Mouse (Mus musculus) liver, embryonic 13.5 days (tissue): Measurements from ENCODE around the gene Ang5. TPM values are rescaled to one million over a fixed set of nuclear protein-coding genes. Genes with fewer than 3 reads are reported as not detected.
A peak's percentile ranks its signal among the peaks of the same experiment; 100 is the strongest.
"Not testable (repeated sequence)": the region's sequence is repeated elsewhere in the genome, so short reads cannot be mapped to it uniquely, and the experiment has no call there.

Source experiments
- ATAC-seq: fragments of 200-750 bp; cut with Nextera tagmentation; 2 replicates; pipeline ENCODE4 v1.8.0; 2017; ENCODE audit warnings: low read depth, mild to moderate bottlenecking, moderate number of reproducible peaks, moderate library complexity
- DNase-seq: peaks from one replicate; pipeline ENCODE4 v3.0.0; 2022
- H3K27ac ChIP-seq: fragments of 300-500 bp; sonication (generic); 2 replicates; pipeline ENCODE4 v1.5.1; 2015; ENCODE audit warnings: moderate library complexity, mild to moderate bottlenecking, inconsistent platforms
- H3K27me3 ChIP-seq: fragments of 300-500 bp; sonication (generic); 2 replicates; pipeline ENCODE4 v1.6.1; 2015; ENCODE audit warnings: mild to moderate bottlenecking, inconsistent platforms
- H3K36me3 ChIP-seq: fragments of 300-500 bp; sonication (generic); 2 replicates; pipeline ENCODE4 v1.6.1; 2015; ENCODE audit warnings: mild to moderate bottlenecking, inconsistent platforms
- H3K4me1 ChIP-seq: fragments of 300-500 bp; sonication (generic); replicated peaks from 2 replicates; pipeline ENCODE4 v1.6.1; 2015; ENCODE audit warnings: inconsistent platforms
- H3K4me2 ChIP-seq: fragments of 300-500 bp; sonication (generic); 2 replicates; pipeline ENCODE4 v1.6.1; 2015; ENCODE audit warnings: inconsistent platforms, mild to moderate bottlenecking, moderate library complexity
- H3K4me3 ChIP-seq: fragments of 300-500 bp; sonication (generic); replicated peaks from 2 replicates; pipeline ENCODE4 v1.5.1; 2015; ENCODE audit warnings: mild to moderate bottlenecking, inconsistent platforms
- H3K9ac ChIP-seq: fragments of 300-500 bp; sonication (generic); 2 replicates; pipeline ENCODE4 v1.6.1; 2015; ENCODE audit warnings: mild to moderate bottlenecking, inconsistent platforms
- H3K9me3 ChIP-seq: fragments of 300-500 bp; sonication (generic); replicated peaks from 2 replicates; pipeline ENCODE4 v1.6.1; 2016; ENCODE audit warnings: inconsistent platforms
- WGBS: fragments of 180-500 bp; shearing (Covaris S2); methylation state at CpG from one replicate; pipeline ENCODE4 v1.1.7; 2015; ENCODE audit not compliant: insufficient replicate concordance; 5-methylcytosine and 5-hydroxymethylcytosine counted together
- polyA plus RNA-seq: library from polyadenylated mRNA; unstranded; fragments of >200 nt; fragmentation: Nextera tagmentation; extraction: Ambion mirVana; gene quantifications from 2 replicates; pipeline ENCODE4 v1.2.1, GENCODE M21; 2015

The Ang5 gene
- polyA plus RNA-seq, 1 experiment from 2014 or later: not detected

DNA sequence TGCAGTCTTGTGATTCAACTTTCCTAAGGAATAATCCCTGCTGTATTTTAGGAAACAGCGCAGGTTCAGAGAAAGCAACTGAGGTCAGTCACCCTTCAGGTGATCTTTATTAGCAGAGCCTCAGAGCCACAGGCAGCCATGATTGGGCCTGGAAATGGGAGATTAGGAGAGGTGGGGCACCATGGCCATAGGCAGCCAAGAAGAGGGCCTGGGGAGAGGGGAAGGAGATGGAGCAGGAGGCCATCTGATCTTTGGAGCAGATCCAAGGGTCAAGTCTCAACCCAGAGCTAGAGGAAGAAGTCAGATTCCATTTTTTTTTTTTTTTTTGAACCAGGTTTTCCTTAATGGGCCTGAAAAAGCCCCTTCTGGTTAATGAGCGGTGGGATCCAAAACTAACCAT lies 29.3 kb downstream of the Ang5 start:
- Histone ChIP-seq H3K27me3 (peaks cover 3% of the 10 kb centered on the region; the same call in 1 of the 2 replicates), H3K4me3 (no peak overlapping the region), H3K36me3 (no peaks in the 10 kb centered on the region), H3K9me3 (no peaks in the 10 kb centered on the region), H3K4me2 (no peak overlapping the region), H3K27ac (no peak overlapping the region), H3K9ac (0 out of 2 replicates have a peak overlapping the region, but pooled peaks have one; percentile 4), H3K4me1 (peaks cover 10% of the 10 kb centered on the region)
- 79% methylated on average over 2 of the region's 2 CpGs for WGBS
- peak; percentile 69 for ATAC-seq
- DNase-seq: no peak

DNA sequence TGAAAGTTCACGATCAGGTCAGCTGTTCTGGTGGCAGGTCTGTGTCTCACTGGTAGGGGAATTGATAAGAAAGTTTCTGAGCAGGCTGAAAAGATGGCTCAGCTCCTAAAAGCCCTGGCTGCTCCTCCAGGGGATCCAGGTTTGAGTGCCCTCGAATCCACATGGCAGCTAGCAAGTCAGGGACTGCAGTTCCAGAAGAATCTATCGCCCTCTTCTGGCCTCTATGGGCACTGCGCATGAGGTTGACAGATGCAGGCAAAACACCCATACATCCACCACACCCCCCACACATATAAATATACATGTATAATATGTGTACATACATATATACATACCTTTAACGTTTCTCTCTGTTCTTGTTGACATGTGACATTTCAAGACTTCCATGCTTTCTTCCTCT lies 30.5 kb downstream of the Ang5 start:
- ATAC-seq (peak; percentile 33), DNase-seq (peak; percentile 55)
- peaks cover 10% of the 10 kb centered on the region for H3K4me1 ChIP-seq
- H3K27me3 ChIP-seq, H3K9me3 ChIP-seq, H3K4me2 ChIP-seq, H3K9ac ChIP-seq, H3K4me3 ChIP-seq, H3K27ac ChIP-seq, H3K36me3 ChIP-seq: not testable (repeated sequence)
- WGBS: 8% methylated on average over 5 of the region's 5 CpGs

DNA sequence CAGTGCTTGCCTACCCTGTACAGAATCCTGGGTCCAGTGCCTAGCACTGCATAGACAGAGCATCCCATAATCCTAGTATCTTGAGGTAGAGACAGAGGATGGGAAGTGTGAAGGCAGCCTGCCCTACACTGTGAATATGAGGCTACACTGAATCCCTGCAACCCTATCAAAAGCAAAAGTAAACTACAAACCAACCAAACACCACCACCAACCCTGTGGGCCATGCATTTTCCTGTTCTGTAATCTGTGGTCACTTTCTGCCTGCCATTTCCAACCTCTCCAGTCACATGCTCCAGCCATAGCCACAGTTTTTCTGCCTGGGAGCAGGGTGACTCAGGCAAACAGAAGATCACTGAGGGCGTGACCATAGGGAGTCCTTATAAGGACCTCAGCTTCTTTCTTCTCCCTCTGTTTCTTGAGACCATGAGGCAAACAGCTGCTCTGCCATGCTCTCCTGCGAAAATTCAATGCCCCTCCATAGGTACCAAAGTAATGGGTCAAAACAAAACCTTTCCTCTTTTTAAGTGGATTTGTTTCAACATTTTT lies 41.7 kb downstream of the Ang5 start:
- not testable (repeated sequence) for H3K4me3 ChIP-seq, DNase-seq, H3K9ac ChIP-seq, H3K36me3 ChIP-seq, H3K4me2 ChIP-seq, H3K27me3 ChIP-seq, H3K9me3 ChIP-seq, H3K27ac ChIP-seq
- WGBS: 48% methylated on average over 2 of the region's 2 CpGs
- peaks cover 25% of the 10 kb centered on the region for H3K4me1 ChIP-seq
- ATAC-seq: peak; percentile 66; the same call in 1 of the 2 replicates

DNA sequence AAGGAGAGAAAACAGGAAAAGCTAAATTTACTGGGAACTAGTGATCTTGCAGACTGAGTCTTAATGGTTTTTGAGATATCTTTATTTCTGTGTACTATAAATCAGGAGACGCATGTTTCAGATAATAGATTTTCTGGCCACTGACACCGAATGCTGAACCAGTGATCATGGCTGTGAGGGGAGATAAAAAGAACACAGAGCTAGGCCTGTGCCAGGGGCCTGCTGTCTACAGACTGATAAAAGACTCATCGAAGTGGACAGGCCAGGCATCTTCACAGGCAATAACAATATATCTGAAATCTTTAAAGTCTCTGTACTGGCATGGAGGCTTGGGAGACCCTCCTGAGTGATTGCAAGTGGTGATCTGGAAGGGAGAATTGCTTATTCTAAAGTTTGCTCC lies 44.7 kb downstream of the Ang5 start:
- 17% methylated on average over 3 of the region's 3 CpGs for whole genome bisulfite sequencing
- DNase-seq: peak; percentile 10
- ATAC-seq: peak; percentile 88

DNA sequence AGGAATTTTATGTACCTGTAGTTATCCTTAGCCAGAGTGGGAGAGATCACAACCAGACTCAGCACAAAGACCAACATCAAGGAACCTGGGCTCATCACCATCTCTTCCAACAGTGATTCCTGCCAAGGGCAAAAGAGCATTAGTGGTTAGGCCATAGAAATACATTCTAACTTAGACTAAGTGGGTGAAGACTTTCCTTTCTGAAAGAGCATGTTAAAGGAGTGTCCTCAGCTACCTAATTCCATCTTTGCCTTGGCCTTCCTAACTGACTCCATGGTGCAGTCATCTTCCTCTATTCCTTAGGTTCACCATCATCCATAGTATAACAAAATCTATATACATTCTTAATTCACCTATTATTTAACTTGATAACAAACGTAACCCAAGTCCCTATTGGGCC lies 45.3 kb downstream of the Ang5 start, which contains the start of gene Ang6:
TSS of gene Ang6 (minus strand) at position 101 of the 400 bp plus-strand sequence.
- ATAC-seq: no peak
- Histone ChIP-seq H3K9me3 (no peaks in the 10 kb centered on the region), H3K27me3 (no peaks in the 10 kb centered on the region), H3K27ac (no peak within 1 kb of the TSS), H3K4me3 (no peak within 1 kb of the TSS), H3K4me1 (peaks cover 25% of the 10 kb centered on the region), H3K4me2 (no peak within 1 kb of the TSS), H3K36me3 (no peaks in the 10 kb centered on the region), H3K9ac (no peak within 1 kb of the TSS)
- DNase-seq: no peak
- WGBS: 58% methylated on average over 1 of the region's 1 CpGs

More for the DNA sequence above, 44.7 kb downstream of the Ang5 start:
- Histone ChIP-seq H3K4me3 (no peak overlapping the region), H3K27ac (no peak overlapping the region), H3K9me3 (no peaks in the 10 kb centered on the region), H3K9ac (no peak overlapping the region), H3K4me2 (no peak overlapping the region), H3K27me3 (no peaks in the 10 kb centered on the region), H3K4me1 (peaks cover 25% of the 10 kb centered on the region), H3K36me3 (no peaks in the 10 kb centered on the region)

DNA sequence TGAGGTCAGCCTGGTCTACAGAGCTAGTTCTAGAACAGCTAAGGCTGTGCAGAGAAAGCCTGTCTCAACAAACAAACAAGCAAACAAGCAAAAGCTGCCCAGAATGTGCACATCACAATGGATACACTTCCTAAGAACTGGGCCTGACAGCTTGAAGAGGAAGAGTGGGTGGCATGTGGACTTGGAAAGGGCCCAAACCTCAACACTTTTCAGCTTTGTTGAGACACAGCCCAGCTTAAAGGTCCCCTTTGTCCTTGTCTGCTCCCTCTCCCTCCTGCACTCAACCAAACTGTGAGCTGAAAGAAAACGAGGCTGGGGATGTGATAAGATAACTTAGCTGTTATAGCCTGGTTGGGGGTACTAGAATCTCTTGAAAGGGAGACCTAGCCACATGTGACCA lies 51.2 kb downstream of the Ang5 start:
- not testable (repeated sequence) for ATAC-seq, H3K9me3 ChIP-seq, H3K4me3 ChIP-seq, H3K27me3 ChIP-seq, H3K9ac ChIP-seq, H3K36me3 ChIP-seq, H3K27ac ChIP-seq, H3K4me1 ChIP-seq, DNase-seq, H3K4me2 ChIP-seq
- no CpG with 5 or more reads among the region's 1 CpGs for WGBS

DNA sequence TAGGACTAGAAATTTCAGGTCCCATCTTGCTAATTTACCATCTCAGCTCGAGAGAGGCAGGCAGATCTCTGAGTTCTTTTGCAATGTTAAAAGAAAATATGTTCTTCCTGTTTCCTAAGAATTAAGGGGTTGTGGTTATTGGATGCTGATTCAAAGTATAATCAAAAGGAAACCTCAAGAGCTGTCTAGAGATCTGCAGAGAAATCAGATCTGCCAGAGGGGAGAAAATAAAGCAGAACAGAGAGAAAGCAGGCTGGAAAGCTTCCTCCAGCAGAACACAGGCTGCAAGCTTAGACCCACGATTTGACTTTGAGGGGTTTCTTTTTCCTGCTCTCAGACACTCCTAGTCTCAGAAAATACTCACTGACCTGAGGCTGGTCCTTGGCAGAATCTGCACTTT lies 52.8 kb downstream of the Ang5 start:
- not testable (repeated sequence) for H3K27ac ChIP-seq

More for the DNA sequence above, 52.8 kb downstream of the Ang5 start:
- not testable (repeated sequence) for H3K9me3 ChIP-seq, H3K4me3 ChIP-seq, H3K27me3 ChIP-seq, H3K4me1 ChIP-seq, H3K9ac ChIP-seq, H3K36me3 ChIP-seq, H3K4me2 ChIP-seq, DNase-seq, ATAC-seq
- 16% methylated on average over 2 of the region's 2 CpGs for WGBS

Other genes starting within 250 kb of the Ang5 start
- gene Gm16506, start 229.6 kb upstream of the Ang5 start, polyA plus RNA-seq: not detected in 2 replicates
- not detected in 2 replicates for gene Gm6526, start 209.2 kb upstream of the Ang5 start, polyA plus RNA-seq
- gene Gm8180, start 172.3 kb upstream of the Ang5 start, polyA plus RNA-seq: not detected in 2 replicates
- gene Ear1, start 81.6 kb upstream of the Ang5 start, polyA plus RNA-seq: 9.1 and 12.0 TPM in 2 replicates
- not detected in 2 replicates for gene Ear10, start 33.5 kb upstream of the Ang5 start, polyA plus RNA-seq
- 9.1 and 11.2 TPM in 2 replicates for gene Gm8113, start 31.7 kb upstream of the Ang5 start, polyA plus RNA-seq
- gene Ang6, start 45.2 kb downstream of the Ang5 start, polyA plus RNA-seq: not detected in 2 replicates
- 10.1 and 11.0 TPM in 2 replicates for gene Ear2, start 145.6 kb downstream of the Ang5 start, polyA plus RNA-seq
- not detected in 2 replicates for gene Gm3327, start 166.8 kb downstream of the Ang5 start, polyA plus RNA-seq
- not detected in 2 replicates for gene Gm8212, start 240.6 kb downstream of the Ang5 start, polyA plus RNA-seq